Mouse (Mus musculus) intestine, embryonic 16.5 days (tissue): ENCODE measurements around the gene Pelp1. TPM values are rescaled to one million over a fixed set of nuclear protein-coding genes. Genes with fewer than 3 reads are reported as not detected.
"Not testable (repeated sequence)": the region's sequence is repeated elsewhere in the genome, so short reads cannot be mapped to it uniquely, and the experiment has no call there.

Experiments used
- ATAC-seq: fragments of 200-750 bp; cut with Nextera tagmentation; 2 replicates; pipeline ENCODE4 v1.8.0; 2017; ENCODE audit warnings: moderate TSS enrichment, moderate library complexity
- H3K27ac ChIP-seq: fragments of 300-500 bp; sonication (generic); 2 replicates; pipeline ENCODE4 v1.5.1; 2014; ENCODE audit warnings: mild to moderate bottlenecking, low read length
- H3K27me3 ChIP-seq: fragments of 300-500 bp; sonication (generic); replicated peaks from 2 replicates; pipeline ENCODE4 v1.6.1; 2014; ENCODE audit warnings: low read length, control low read depth, mixed read lengths; ENCODE audit not compliant: control insufficient read depth, insufficient read depth
- H3K36me3 ChIP-seq: fragments of 300-500 bp; sonication (generic); 2 replicates; pipeline ENCODE4 v1.6.1; 2014; ENCODE audit warnings: low read length, control low read depth; ENCODE audit not compliant: control insufficient read depth, insufficient read depth
- H3K4me1 ChIP-seq: fragments of 300-500 bp; sonication (generic); 2 replicates; pipeline ENCODE4 v1.6.1; 2014; ENCODE audit warnings: low read length, control low read depth, mixed read lengths; ENCODE audit not compliant: control insufficient read depth, insufficient read depth
- H3K4me2 ChIP-seq: fragments of 300-500 bp; sonication (generic); 2 replicates; pipeline ENCODE4 v1.6.1; 2014; ENCODE audit warnings: low read depth, low read length, control low read depth
- H3K4me3 ChIP-seq: fragments of 300-500 bp; sonication (generic); 2 replicates; pipeline ENCODE4 v1.5.1; 2014; ENCODE audit warnings: mild to moderate bottlenecking, low read length
- H3K9ac ChIP-seq: fragments of 300-500 bp; sonication (generic); 2 replicates; pipeline ENCODE4 v1.6.1; 2014; ENCODE audit warnings: low read depth, low read length
- H3K9me3 ChIP-seq: fragments of 300-500 bp; sonication (generic); 2 replicates; pipeline ENCODE4 v1.6.1; 2016; ENCODE audit warnings: low read length, control low read depth; ENCODE audit not compliant: control insufficient read depth
- WGBS: fragments of 180-500 bp; shearing (Covaris S2); extraction: QIAGEN DNeasy Blood & Tissue Kit; methylation state at CpG from one replicate; pipeline ENCODE4 v1.1.7; 2014; 5-methylcytosine and 5-hydroxymethylcytosine counted together
- polyA plus RNA-seq: library from polyadenylated mRNA; unstranded; fragments of >200 nt; fragmentation: Nextera tagmentation; extraction: Ambion mirVana; gene quantifications from 2 replicates; pipeline ENCODE4 v1.2.1, GENCODE M21; 2015

Gene Pelp1
- polyA plus RNA-seq, 1 experiment from 2014 or later: 31.5 TPM

GRCm38 (mm10) chr11:70432048-70432894 is 22.4 kb upstream of the Pelp1 start, which contains the start of gene Arrb2:
TSS of gene Arrb2 (plus strand) at chr11:70432635.
- no peaks in the 10 kb centered on the region for H3K9me3 ChIP-seq
- no peaks in the 10 kb centered on the region for H3K27me3 ChIP-seq
- peak within 1 kb of the TSS; percentile 79 for H3K4me3 ChIP-seq
- H3K36me3 ChIP-seq: 0 out of 2 replicates have a peak, but pooled peaks cover 2% of the 10 kb centered on the region
- peaks cover 16% of the 10 kb centered on the region for H3K4me1 ChIP-seq
- peak within 1 kb of the TSS; percentile 82 for H3K9ac ChIP-seq
- H3K27ac ChIP-seq: peak within 1 kb of the TSS; percentile 66
- peak within 1 kb of the TSS; percentile 93 for H3K4me2 ChIP-seq
- 2% methylated on average over 70 of the region's 75 CpGs for WGBS
- ATAC-seq: peak; percentile 98

- ATAC-seq: no peak
- no peaks in the 10 kb centered on the region for H3K9me3 ChIP-seq
- H3K36me3 ChIP-seq: no peaks in the 10 kb centered on the region
- H3K4me2 ChIP-seq: peak overlapping the region; percentile 93; the same call in 1 of the 2 replicates
- WGBS: 30% methylated on average over 5 of the region's 5 CpGs
- peaks cover 16% of the 10 kb centered on the region for H3K4me1 ChIP-seq
- no peak overlapping the region for H3K4me3 ChIP-seq
- H3K9ac ChIP-seq: no peak overlapping the region
- H3K27me3 ChIP-seq: no peaks in the 10 kb centered on the region
- H3K27ac ChIP-seq: peak overlapping the region; percentile 54
Observed at GRCm38 (mm10) chr11:70431574-70431973, 21.7 kb upstream of the Pelp1 start.

DNA sequence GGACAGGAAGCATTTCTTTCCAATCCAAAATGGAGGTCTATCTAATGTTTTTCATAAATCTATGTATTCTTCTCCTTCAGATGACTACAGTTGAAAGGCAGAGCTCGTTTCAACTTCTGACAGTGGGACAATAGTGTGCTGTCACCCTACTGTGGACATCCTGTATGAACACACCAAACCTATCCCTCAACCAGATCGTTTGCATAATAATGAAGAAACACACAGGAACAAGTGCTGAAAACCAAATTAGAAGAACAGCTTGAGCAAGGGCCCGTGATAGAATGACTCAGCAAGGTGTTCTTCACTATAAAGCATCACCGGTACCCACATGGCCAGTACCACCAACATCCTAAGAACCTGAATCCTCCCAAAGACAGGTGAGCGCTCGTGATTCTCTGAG is 16.8 kb upstream of the Pelp1 start:
- 77% methylated on average over 6 of the region's 6 CpGs for WGBS
- H3K36me3 ChIP-seq: not testable (repeated sequence)

GRCm38 (mm10) chr11:70419486-70419885 is 9.7 kb upstream of the Pelp1 start:
- no peaks in the 10 kb centered on the region for H3K27me3 ChIP-seq
- WGBS: 32% methylated on average over 5 of the region's 5 CpGs
- no peak for ATAC-seq

More for the DNA sequence above, 16.8 kb upstream of the Pelp1 start:
- H3K4me3 ChIP-seq, H3K9me3 ChIP-seq, H3K27me3 ChIP-seq, ATAC-seq, H3K4me1 ChIP-seq, H3K9ac ChIP-seq, H3K4me2 ChIP-seq, H3K27ac ChIP-seq: not testable (repeated sequence)

GRCm38 (mm10) chr11:70418199-70418598 is 8.4 kb upstream of the Pelp1 start:
- Histone ChIP-seq H3K9me3 (no peaks in the 10 kb centered on the region), H3K27me3 (no peaks in the 10 kb centered on the region), H3K4me3 (no peak overlapping the region), H3K36me3 (no peaks in the 10 kb centered on the region), H3K9ac (no peak overlapping the region), H3K27ac (no peak overlapping the region), H3K4me1 (no peaks in the 10 kb centered on the region), H3K4me2 (no peak overlapping the region)
- no peak for ATAC-seq
- 62% methylated on average over 4 of the region's 4 CpGs for WGBS

More at GRCm38 (mm10) chr11:70419486-70419885, 9.7 kb upstream of the Pelp1 start:
- H3K9ac ChIP-seq: no peak overlapping the region
- H3K36me3 ChIP-seq: no peaks in the 10 kb centered on the region
- no peak overlapping the region for H3K4me2 ChIP-seq
- no peaks in the 10 kb centered on the region for H3K9me3 ChIP-seq
- H3K4me3 ChIP-seq: no peak overlapping the region
- no peak overlapping the region for H3K27ac ChIP-seq
- H3K4me1 ChIP-seq: no peaks in the 10 kb centered on the region

GRCm38 (mm10) chr11:70413961-70414360 is 4.1 kb upstream of the Pelp1 start:
- no peak overlapping the region for H3K27ac ChIP-seq
- H3K9ac ChIP-seq: no peak overlapping the region
- no peak overlapping the region for H3K4me2 ChIP-seq
- peaks cover 9% of the 10 kb centered on the region for H3K4me1 ChIP-seq
- 6% methylated on average over 3 of the region's 3 CpGs for WGBS
- ATAC-seq: no peak
- H3K36me3 ChIP-seq: no peaks in the 10 kb centered on the region
- H3K27me3 ChIP-seq: no peaks in the 10 kb centered on the region
- H3K9me3 ChIP-seq: no peaks in the 10 kb centered on the region
- H3K4me3 ChIP-seq: no peak overlapping the region

DNA sequence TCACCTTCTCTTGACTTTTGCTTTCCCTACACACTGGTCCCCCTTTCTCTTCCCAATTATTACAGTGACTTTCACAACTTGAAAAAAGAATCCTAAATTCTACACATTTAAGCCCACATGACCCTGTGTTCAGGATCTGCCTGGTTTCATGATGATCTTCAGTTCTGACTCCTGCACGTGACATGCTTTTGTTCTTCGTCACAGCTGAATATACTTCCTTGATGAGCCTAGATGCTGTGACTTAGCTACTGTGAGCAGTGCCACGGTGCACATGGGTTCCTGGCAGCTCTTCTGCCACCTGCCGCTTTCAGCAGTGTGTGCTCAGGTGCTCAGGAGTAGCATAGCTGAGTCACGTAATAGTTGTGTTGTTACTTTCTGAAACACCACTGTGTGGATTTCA is 2.8 kb upstream of the Pelp1 start:
- no peak overlapping the region for H3K4me3 ChIP-seq
- no peak overlapping the region for H3K9ac ChIP-seq
- no peaks in the 10 kb centered on the region for H3K9me3 ChIP-seq
- ATAC-seq: no peak
- no peaks in the 10 kb centered on the region for H3K36me3 ChIP-seq
- H3K4me1 ChIP-seq: peaks cover 21% of the 10 kb centered on the region
- no peaks in the 10 kb centered on the region for H3K27me3 ChIP-seq
- no peak overlapping the region for H3K27ac ChIP-seq
- WGBS: 72% methylated on average over 5 of the region's 5 CpGs
- H3K4me2 ChIP-seq: no peak overlapping the region

- H3K4me2 ChIP-seq: peak overlapping the region; percentile 91
- H3K4me1 ChIP-seq: peaks cover 23% of the 10 kb centered on the region
- 57% methylated on average over 6 of the region's 6 CpGs for WGBS
- H3K27me3 ChIP-seq: no peaks in the 10 kb centered on the region
- H3K36me3 ChIP-seq: no peaks in the 10 kb centered on the region
- H3K4me3 ChIP-seq: peak overlapping the region; percentile 98
- H3K27ac ChIP-seq: peak overlapping the region; percentile 83; the same call in 1 of the 2 replicates
- H3K9ac ChIP-seq: peak overlapping the region; percentile 99
- H3K9me3 ChIP-seq: no peaks in the 10 kb centered on the region
- ATAC-seq: 0 out of 2 replicates have a peak, but pooled peaks have one; percentile 6
Observed at GRCm38 (mm10) chr11:70410297-70410643, 439 bp upstream of the Pelp1 start.

DNA sequence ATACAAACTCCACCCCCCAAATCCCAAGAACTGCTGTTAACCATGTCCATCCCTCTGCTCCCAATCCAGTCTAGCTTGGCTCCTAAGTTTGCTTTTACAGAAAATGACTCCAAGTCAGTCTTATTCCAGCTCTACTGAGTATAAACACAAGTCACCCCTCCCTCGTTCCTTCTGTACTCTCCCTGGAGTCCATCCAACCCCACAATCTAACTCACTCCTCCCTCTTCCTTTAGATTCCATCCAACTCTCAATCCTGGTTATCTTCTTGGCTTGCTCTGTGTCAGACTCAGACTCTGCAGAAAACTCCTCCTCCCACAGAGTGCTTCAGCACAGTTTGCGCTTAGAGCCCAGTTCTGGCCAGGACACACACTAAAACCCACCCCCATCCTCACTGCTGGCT is 6.2 kb downstream of the Pelp1 start:
- Histone ChIP-seq H3K9me3 (no peaks in the 10 kb centered on the region), H3K4me1 (peaks cover 11% of the 10 kb centered on the region), H3K4me3 (no peak overlapping the region), H3K36me3 (peaks cover 3% of the 10 kb centered on the region; the same call in 1 of the 2 replicates), H3K9ac (no peak overlapping the region), H3K27me3 (no peaks in the 10 kb centered on the region), H3K4me2 (no peak overlapping the region), H3K27ac (no peak overlapping the region)
- 60% methylated on average over 2 of the region's 2 CpGs for WGBS
- ATAC-seq: peak; percentile 65
